Mouse (Mus musculus) forebrain, embryonic 16.5 days (tissue): Measurements from ENCODE around the gene Hmg20a. TPM values are rescaled to one million over a fixed set of nuclear protein-coding genes. Genes with fewer than 3 reads are reported as not detected.

Experiments used
- ATAC-seq: fragments of 200-750 bp; cut with Nextera tagmentation; 2 replicates; pipeline ENCODE4 v1.8.0; 2017; ENCODE audit warnings: mild to moderate bottlenecking, moderate library complexity
- H3K27ac ChIP-seq: fragments of 300-500 bp; sonication (generic); 2 replicates; pipeline ENCODE4 v1.5.1; 2014; ENCODE audit warnings: low read length, control low read depth
- H3K27me3 ChIP-seq: fragments of 300-500 bp; sonication (generic); replicated peaks from 2 replicates; pipeline ENCODE4 v1.6.1; 2014; ENCODE audit warnings: low read length; ENCODE audit not compliant: control insufficient read depth, insufficient read depth
- H3K36me3 ChIP-seq: fragments of 300-500 bp; sonication (generic); 2 replicates; pipeline ENCODE4 v1.6.1; 2014; ENCODE audit not compliant: control insufficient read depth, insufficient read depth
- H3K4me1 ChIP-seq: fragments of 300-500 bp; sonication (generic); replicated peaks from 2 replicates; pipeline ENCODE4 v1.6.1; 2014; ENCODE audit warnings: low read length; ENCODE audit not compliant: control insufficient read depth, insufficient read depth
- H3K4me2 ChIP-seq: fragments of 300-500 bp; sonication (generic); 2 replicates; pipeline ENCODE4 v1.6.1; 2014; ENCODE audit warnings: mild to moderate bottlenecking, low read length, control low read depth
- H3K4me3 ChIP-seq: fragments of 300-500 bp; sonication (generic); replicated peaks from 2 replicates; pipeline ENCODE4 v1.5.1; 2014; ENCODE audit warnings: mild to moderate bottlenecking, low read length, control low read depth
- H3K9ac ChIP-seq: fragments of 300-500 bp; sonication (generic); replicated peaks from 2 replicates; pipeline ENCODE4 v1.6.1; 2014; ENCODE audit warnings: low read depth, low read length, control low read depth
- H3K9me3 ChIP-seq: fragments of 300-500 bp; sonication (generic); 2 replicates; pipeline ENCODE4 v1.6.1; 2016; ENCODE audit warnings: low read length; ENCODE audit not compliant: control insufficient read depth
- WGBS: fragments of 180-500 bp; shearing (Covaris S2); extraction: QIAGEN DNeasy Blood & Tissue Kit; methylation state at CpG from one replicate; pipeline ENCODE4 v1.1.7; 2014; 5-methylcytosine and 5-hydroxymethylcytosine counted together
- polyA plus RNA-seq: library from polyadenylated mRNA; unstranded; fragments of >200 nt; fragmentation: Nextera tagmentation; extraction: Ambion mirVana; gene quantifications from 2 replicates; pipeline ENCODE4 v1.2.1, GENCODE M21; 2015

The Hmg20a gene
- polyA plus RNA-seq, 1 experiment from 2014 or later: 97.4 TPM

DNA sequence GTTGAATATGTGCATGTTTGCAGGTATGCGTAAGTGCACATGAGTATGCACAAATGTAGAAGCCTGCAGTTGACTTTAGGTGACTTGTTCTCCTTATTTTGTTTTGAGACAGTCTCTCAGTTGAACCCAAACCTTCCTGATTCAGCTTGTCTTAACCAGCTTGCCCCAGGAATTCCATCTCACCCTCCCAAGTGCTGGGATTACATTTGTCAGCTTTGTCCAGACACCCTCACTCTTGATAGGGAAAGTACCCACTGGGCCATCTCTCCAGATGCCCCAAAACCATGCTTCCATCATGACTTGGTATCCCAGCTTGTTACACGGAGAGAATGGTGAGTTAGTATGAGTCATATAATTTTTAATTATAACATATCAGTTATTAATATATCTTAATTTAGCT is 44.6 kb downstream of the Hmg20a start:
- Histone ChIP-seq H3K4me3 (no peak overlapping the region), H3K9me3 (no peaks in the 10 kb centered on the region), H3K4me1 (peaks cover 13% of the 10 kb centered on the region), H3K27ac (no peak overlapping the region), H3K4me2 (no peak overlapping the region), H3K36me3 (peaks cover 5% of the 10 kb centered on the region; the same call in 1 of the 2 replicates), H3K9ac (no peak overlapping the region), H3K27me3 (no peaks in the 10 kb centered on the region)
- ATAC-seq: no peak
- WGBS: 96% methylated on average over 2 of the region's 2 CpGs

DNA sequence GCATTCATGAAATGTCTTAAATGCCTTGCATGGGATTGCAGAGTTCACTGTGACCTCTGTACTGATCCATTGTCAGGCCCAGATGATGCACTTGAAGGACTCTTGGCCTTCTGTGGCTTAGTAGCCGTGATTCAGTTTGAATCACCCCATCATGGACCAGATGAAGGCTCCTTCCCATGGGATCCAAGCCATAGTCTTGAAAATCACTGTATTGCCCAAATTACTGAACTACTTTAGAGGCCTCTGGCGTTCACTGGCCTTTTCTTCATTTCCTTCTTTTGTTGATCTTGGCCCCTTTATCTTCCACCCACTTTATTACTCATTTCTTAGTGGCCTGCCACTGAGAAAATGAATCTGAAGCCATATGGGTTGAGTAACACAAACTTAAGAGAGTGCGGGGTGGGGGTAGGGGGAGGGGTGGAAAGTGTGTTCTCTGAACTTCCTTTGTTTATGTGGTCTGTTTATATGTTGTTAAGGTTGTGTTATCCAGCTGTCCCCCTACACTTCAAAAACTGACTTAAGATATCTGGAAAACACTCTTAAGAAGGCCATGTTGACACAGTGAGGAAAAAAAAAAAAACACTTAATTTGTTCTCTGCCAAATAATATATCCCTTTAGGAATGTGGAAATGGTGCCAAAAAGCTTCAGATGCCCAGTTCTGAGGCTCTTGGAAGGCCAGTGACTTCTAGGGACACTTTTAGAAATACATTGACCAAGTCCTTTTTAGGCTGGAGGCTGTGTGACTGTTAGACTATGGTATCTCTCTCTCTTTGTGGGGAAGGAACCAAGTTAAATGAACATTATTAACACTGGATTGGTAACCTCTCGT is 45.5 kb downstream of the Hmg20a start:
- no peak overlapping the region; the same call in 1 of the 2 replicates for H3K27ac ChIP-seq
- no peak overlapping the region for H3K4me2 ChIP-seq
- no peak overlapping the region for H3K4me3 ChIP-seq
- no peaks in the 10 kb centered on the region for H3K27me3 ChIP-seq
- H3K36me3 ChIP-seq: peaks cover 7% of the 10 kb centered on the region; the same call in 1 of the 2 replicates
- no peak overlapping the region for H3K9ac ChIP-seq
- ATAC-seq: no peak
- 71% methylated on average over 4 of the region's 4 CpGs for WGBS
- H3K9me3 ChIP-seq: no peaks in the 10 kb centered on the region
- H3K4me1 ChIP-seq: peaks cover 13% of the 10 kb centered on the region

DNA sequence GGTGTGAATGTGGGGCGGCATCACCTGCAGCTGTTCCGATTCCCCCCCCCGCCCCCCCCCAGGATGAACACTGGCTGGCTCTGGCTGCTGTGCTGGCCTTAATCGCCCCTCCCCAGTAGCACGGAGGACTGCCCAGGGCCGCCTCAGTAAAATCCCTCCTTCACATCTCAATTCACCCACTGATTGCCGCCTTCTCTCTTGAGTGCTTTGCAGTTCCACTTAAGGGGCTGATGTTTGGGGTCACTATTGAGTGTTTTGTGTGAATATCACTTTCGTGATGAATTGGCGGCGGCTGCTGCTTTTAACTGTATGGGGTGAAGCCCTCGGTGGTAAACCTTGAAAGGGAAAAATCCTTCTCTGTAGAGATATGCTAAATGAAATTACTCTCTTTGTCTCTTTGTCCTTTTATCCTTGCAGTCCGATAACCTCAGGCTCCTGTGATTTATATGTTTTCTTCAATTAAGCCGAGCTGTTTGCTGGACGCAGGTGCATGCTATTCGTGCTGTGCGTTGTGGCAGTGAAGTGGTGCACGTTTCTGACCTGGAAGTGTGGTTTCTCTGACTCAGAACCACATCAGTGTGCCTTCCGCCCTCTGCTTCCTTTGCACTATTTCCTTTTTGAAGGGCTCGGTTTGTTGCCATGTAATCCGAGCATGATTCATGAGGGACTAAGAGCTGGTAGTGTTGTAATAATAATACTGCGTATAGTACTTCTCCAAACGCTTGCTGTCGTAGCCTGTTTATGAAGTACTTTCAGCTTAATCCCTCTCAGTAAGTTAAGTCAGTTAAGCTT is 46.6 kb downstream of the Hmg20a start:
- Histone ChIP-seq H3K9ac (no peak overlapping the region), H3K4me2 (no peak overlapping the region)
- WGBS: 26% methylated on average over 23 of the region's 23 CpGs

DNA sequence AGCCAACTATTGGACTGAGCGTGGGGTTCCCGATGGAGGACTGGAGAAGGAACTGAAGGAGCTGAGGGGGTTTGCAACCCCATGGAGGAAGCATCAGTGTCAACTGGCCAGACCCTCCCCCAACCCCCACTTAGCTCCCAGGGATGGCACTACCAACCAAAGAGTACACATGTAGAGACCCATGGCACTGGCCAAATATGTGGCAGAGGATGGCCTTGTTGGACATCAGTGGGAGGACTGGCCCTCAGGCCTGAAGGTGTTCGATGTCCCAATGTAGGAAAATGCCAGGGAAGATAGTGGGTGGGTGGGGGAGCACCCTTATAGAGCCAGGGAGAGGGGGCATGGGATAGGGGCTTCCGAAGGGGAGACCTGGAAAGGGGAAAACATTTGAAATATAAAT is 47.8 kb downstream of the Hmg20a start:
- Histone ChIP-seq H3K9me3 (no peaks in the 10 kb centered on the region), H3K36me3 (peaks cover 7% of the 10 kb centered on the region; the same call in 1 of the 2 replicates), H3K4me1 (peaks cover 13% of the 10 kb centered on the region), H3K27ac (no peak overlapping the region), H3K4me2 (no peak overlapping the region), H3K9ac (no peak overlapping the region), H3K27me3 (no peaks in the 10 kb centered on the region), H3K4me3 (no peak overlapping the region)
- ATAC-seq: no peak
- WGBS: 98% methylated on average over 4 of the region's 4 CpGs

More for the DNA sequence above, 46.6 kb downstream of the Hmg20a start:
- H3K36me3 ChIP-seq: peaks cover 7% of the 10 kb centered on the region; the same call in 1 of the 2 replicates
- no peaks in the 10 kb centered on the region for H3K27me3 ChIP-seq
- 0 out of 2 replicates have a peak, but pooled peaks have one; percentile 36 for ATAC-seq
- no peak overlapping the region for H3K4me3 ChIP-seq
- no peaks in the 10 kb centered on the region for H3K9me3 ChIP-seq
- peaks cover 13% of the 10 kb centered on the region for H3K4me1 ChIP-seq
- no peak overlapping the region for H3K27ac ChIP-seq

DNA sequence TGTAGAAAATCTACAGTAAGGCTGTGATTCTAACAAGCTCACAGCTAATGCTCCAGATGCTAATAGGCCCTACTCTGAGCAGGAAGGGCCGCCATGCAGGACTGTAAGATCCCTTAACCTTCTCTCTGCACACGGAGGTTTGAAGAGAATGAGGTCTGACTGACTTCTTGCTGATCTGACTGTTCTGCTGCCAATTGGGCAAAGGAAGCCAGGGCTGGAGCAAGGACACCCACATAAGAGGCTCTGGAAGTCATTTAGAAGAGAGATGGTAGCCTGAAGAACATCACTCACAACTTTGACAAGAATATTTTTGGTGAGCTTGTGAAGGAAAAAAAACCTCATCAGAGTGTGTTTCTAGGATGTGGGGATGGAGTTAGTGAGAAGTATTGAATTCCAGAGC is 51.2 kb downstream of the Hmg20a start:
- no peaks in the 10 kb centered on the region for H3K9me3 ChIP-seq
- H3K27me3 ChIP-seq: no peaks in the 10 kb centered on the region
- H3K36me3 ChIP-seq: peaks cover 9% of the 10 kb centered on the region; the same call in 1 of the 2 replicates
- H3K9ac ChIP-seq: no peak overlapping the region
- no peak overlapping the region for H3K4me2 ChIP-seq
- no peak overlapping the region for H3K4me3 ChIP-seq
- WGBS: 59% methylated on average over 2 of the region's 2 CpGs
- peaks cover 4% of the 10 kb centered on the region for H3K4me1 ChIP-seq
- ATAC-seq: no peak
- H3K27ac ChIP-seq: no peak overlapping the region

DNA sequence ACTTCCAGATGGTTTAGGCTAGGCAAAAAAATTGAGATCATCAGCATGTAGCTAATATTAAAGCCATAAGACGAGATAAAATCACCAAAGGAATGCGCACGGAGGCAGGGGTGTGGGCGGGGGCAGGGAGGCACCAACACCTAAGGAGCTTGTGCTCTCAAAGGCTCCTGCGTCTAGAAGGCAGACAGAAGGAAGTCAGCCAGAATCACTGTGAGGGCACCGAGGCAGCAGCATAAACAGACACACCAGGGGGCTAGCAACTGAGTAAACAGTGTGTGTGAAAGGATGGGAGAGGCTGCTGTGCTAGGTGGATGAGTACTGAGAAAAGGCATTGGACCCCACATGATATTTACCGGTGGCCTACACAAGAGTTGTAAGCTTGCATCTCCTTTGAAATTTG is 51.9 kb downstream of the Hmg20a start:
- Histone ChIP-seq H3K4me3 (no peak overlapping the region), H3K9me3 (no peaks in the 10 kb centered on the region), H3K4me1 (no peaks in the 10 kb centered on the region; the same call in 1 of the 2 replicates), H3K27ac (no peak overlapping the region), H3K27me3 (no peaks in the 10 kb centered on the region), H3K4me2 (no peak overlapping the region), H3K9ac (no peak overlapping the region), H3K36me3 (peaks cover 9% of the 10 kb centered on the region)
- WGBS: 41% methylated on average over 7 of the region's 7 CpGs
- no peak for ATAC-seq

DNA sequence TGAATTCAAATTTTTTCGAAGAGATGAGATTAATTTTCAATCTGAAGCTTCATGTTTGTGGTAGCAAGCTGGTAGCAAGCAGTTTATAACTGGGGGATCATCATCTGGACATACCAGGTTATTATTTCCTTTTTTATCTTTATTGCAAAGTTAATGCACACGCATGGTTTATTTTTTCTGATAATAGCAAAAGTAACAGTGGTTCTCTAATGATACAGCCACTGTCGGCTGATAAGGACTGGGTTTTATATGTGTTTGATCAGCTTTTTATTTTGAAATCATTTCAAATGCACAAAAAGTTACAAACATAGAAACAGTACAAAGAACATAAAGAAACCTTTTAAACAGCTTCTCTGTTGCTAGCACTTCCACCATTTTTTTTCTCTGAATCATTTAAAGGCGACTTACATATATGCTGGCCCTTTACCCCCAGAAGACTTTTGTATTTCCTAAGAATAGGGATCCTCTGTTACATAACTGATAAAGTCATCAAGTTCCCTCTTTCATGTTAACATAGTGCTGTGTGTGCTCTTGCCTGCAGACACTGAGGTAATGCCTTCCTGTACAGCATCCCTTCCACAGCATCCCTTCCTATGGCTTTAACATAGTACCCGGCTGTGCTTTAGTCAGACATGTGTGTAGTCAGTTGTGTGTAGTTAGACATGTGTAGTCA is 60.7 kb downstream of the Hmg20a start:
- Histone ChIP-seq H3K27ac (no peak overlapping the region), H3K4me1 (peaks cover 7% of the 10 kb centered on the region), H3K9me3 (no peaks in the 10 kb centered on the region), H3K36me3 (peaks cover 10% of the 10 kb centered on the region), H3K27me3 (no peaks in the 10 kb centered on the region), H3K4me2 (no peak overlapping the region), H3K4me3 (no peak overlapping the region), H3K9ac (no peak overlapping the region)
- WGBS: 88% methylated on average over 5 of the region's 5 CpGs
- no peak for ATAC-seq

DNA sequence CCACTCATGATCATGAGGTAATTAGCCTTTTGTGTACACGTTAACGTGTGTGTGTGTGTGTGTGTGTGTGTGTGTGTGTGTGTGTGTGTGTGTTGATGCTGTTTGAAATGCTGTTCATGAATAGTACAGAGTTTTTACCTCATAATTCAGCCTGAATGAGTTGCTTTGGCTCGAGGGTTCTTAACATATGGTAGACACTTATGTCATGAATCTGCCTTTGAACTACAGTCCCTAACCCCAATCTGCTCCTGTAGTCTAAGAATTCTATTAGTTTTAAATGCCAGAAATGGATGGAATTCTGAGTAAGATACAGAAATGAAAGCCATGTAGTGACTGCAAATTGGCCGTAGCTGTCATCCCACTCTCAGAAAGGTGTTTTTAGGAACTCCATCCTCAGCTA is 64.2 kb downstream of the Hmg20a start:
- H3K4me1 ChIP-seq: peaks cover 7% of the 10 kb centered on the region

DNA sequence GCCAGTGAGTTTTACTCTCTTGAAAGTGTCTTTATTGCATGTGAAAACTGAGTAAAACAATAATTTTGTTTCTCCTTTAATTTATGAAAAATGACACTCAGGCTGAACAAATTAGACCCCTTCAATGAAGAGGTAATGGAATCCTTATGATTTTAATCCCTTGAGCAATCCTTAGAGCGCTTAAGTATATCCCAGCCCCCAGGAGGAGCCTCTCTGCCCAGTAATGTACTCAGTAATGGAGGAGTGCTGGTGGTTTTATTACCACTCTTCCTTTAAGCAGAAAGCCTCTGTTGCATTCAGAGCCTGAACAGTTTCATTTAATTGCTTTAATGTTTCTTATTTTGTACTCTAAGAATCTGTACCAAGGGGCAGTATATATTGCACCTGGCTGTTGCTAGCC is 67.0 kb downstream of the Hmg20a start:
- H3K27ac ChIP-seq: no peak overlapping the region

More for the DNA sequence above, 64.2 kb downstream of the Hmg20a start:
- WGBS: 50% methylated on average over 4 of the region's 4 CpGs
- peak overlapping the region; percentile 61 for H3K27ac ChIP-seq
- H3K36me3 ChIP-seq: peaks cover 9% of the 10 kb centered on the region
- H3K9ac ChIP-seq: no peak overlapping the region
- no peak overlapping the region for H3K4me3 ChIP-seq
- no peaks in the 10 kb centered on the region for H3K27me3 ChIP-seq
- H3K4me2 ChIP-seq: no peak overlapping the region
- peak; percentile 58; the same call in 1 of the 2 replicates for ATAC-seq
- H3K9me3 ChIP-seq: no peaks in the 10 kb centered on the region

More for the DNA sequence above, 67.0 kb downstream of the Hmg20a start:
- ATAC-seq: no peak
- Histone ChIP-seq H3K36me3 (peaks cover 31% of the 10 kb centered on the region), H3K4me3 (no peak overlapping the region), H3K9ac (no peak overlapping the region), H3K4me2 (no peak overlapping the region), H3K27me3 (no peaks in the 10 kb centered on the region), H3K9me3 (no peaks in the 10 kb centered on the region), H3K4me1 (peaks cover 3% of the 10 kb centered on the region; the same call in 1 of the 2 replicates)
- 78% methylated on average over 1 of the region's 1 CpGs for WGBS
